Mouse (Mus musculus): ENCODE measurements around the gene Col16a1. TPM values are rescaled to one million over a fixed set of nuclear protein-coding genes. Genes with fewer than 3 reads are reported as not detected.

Col16a1 gene
- polyA plus RNA-seq, 1 experiment = 44.3 TPM

GRCm38 (mm10) chr4:130033496-130033895, 14.1 kb upstream of the Col16a1 start:
- Histone ChIP-seq H3K4me1 (ENCODE audit: control insufficient read depth, insufficient read depth, low read length) (peaks cover 11% of the 10 kb centered on the region), H3K27me3 (ENCODE audit: control insufficient read depth, insufficient read depth, low read length) (no peaks in the 10 kb centered on the region), H3K4me3 (replicated peaks; ENCODE audit: insufficient read depth, low read depth, low read length) (no peak overlapping the region), H3K27ac (ENCODE audit: insufficient read depth, low read length) (no peak overlapping the region)
- 80% methylated on average over 7 of the region's 7 CpGs for WGBS
- no peak for DNase-seq
- TF ChIP-seq POLR2A (IDR thresholded peaks at IDR 0.05; ENCODE audit: borderline replicate concordance, insufficient read depth, low read length) = no peak
- no peak for TF ChIP-seq CTCF (IDR thresholded peaks at IDR 0.05; ENCODE audit: borderline replicate concordance, insufficient read depth, low read depth, low read length)

GRCm38 (mm10) chr4:130036112-130036511, 11.5 kb upstream of the Col16a1 start:
- peaks cover 11% of the 10 kb centered on the region for H3K4me1 ChIP-seq (ENCODE audit: control insufficient read depth, insufficient read depth, low read length)
- no peak overlapping the region for H3K27ac ChIP-seq (ENCODE audit: insufficient read depth, low read length)
- no peaks in the 10 kb centered on the region for H3K27me3 ChIP-seq (ENCODE audit: control insufficient read depth, insufficient read depth, low read length)
- 4% methylated on average over 8 of the region's 8 CpGs for WGBS
- TF ChIP-seq CTCF (IDR thresholded peaks at IDR 0.05; ENCODE audit: borderline replicate concordance, insufficient read depth, low read depth, low read length) (peak; percentile 88), POLR2A (IDR thresholded peaks at IDR 0.05; ENCODE audit: borderline replicate concordance, insufficient read depth, low read length) (no peak)
- DNase-seq = peak; percentile 47 to 74
- no peak overlapping the region for H3K4me3 ChIP-seq (replicated peaks; ENCODE audit: insufficient read depth, low read depth, low read length)

GRCm38 (mm10) chr4:130036573-130037401, 10.9 kb upstream of the Col16a1 start:
- TF ChIP-seq CTCF (IDR thresholded peaks at IDR 0.05; ENCODE audit: borderline replicate concordance, insufficient read depth, low read depth, low read length) (no peak), POLR2A (IDR thresholded peaks at IDR 0.05; ENCODE audit: borderline replicate concordance, insufficient read depth, low read length) (no peak)
- WGBS = 15% methylated on average over 23 of the region's 23 CpGs
- DNase-seq = peak; percentile 60 to 74
- Histone ChIP-seq H3K27me3 (ENCODE audit: control insufficient read depth, insufficient read depth, low read length) (no peaks in the 10 kb centered on the region), H3K27ac (ENCODE audit: insufficient read depth, low read length) (no peak overlapping the region), H3K4me3 (replicated peaks; ENCODE audit: insufficient read depth, low read depth, low read length) (no peak overlapping the region), H3K4me1 (ENCODE audit: control insufficient read depth, insufficient read depth, low read length) (peaks cover 11% of the 10 kb centered on the region)

GRCm38 (mm10) chr4:130039351-130039750, 8.3 kb upstream of the Col16a1 start:
- 54% methylated on average over 5 of the region's 5 CpGs for WGBS
- Histone ChIP-seq H3K27ac (ENCODE audit: insufficient read depth, low read length) (no peak overlapping the region), H3K4me1 (ENCODE audit: control insufficient read depth, insufficient read depth, low read length) (peaks cover 14% of the 10 kb centered on the region), H3K27me3 (ENCODE audit: control insufficient read depth, insufficient read depth, low read length) (no peaks in the 10 kb centered on the region), H3K4me3 (replicated peaks; ENCODE audit: insufficient read depth, low read depth, low read length) (no peak overlapping the region)
- TF ChIP-seq CTCF (IDR thresholded peaks at IDR 0.05; ENCODE audit: borderline replicate concordance, insufficient read depth, low read depth, low read length) = no peak
- no peak for TF ChIP-seq POLR2A (IDR thresholded peaks at IDR 0.05; ENCODE audit: borderline replicate concordance, insufficient read depth, low read length)
- no peak for DNase-seq

GRCm38 (mm10) chr4:130041076-130041475, 6.6 kb upstream of the Col16a1 start:
- Histone ChIP-seq H3K4me1 (ENCODE audit: control insufficient read depth, insufficient read depth, low read length) (peaks cover 14% of the 10 kb centered on the region), H3K4me3 (replicated peaks; ENCODE audit: insufficient read depth, low read depth, low read length) (no peak overlapping the region), H3K27me3 (ENCODE audit: control insufficient read depth, insufficient read depth, low read length) (no peaks in the 10 kb centered on the region), H3K27ac (ENCODE audit: insufficient read depth, low read length) (no peak overlapping the region)
- no peak for DNase-seq
- TF ChIP-seq CTCF (IDR thresholded peaks at IDR 0.05; ENCODE audit: borderline replicate concordance, insufficient read depth, low read depth, low read length) (no peak), POLR2A (IDR thresholded peaks at IDR 0.05; ENCODE audit: borderline replicate concordance, insufficient read depth, low read length) (no peak)
- WGBS = 92% methylated on average over 11 of the region's 11 CpGs

GRCm38 (mm10) chr4:130044211-130044610, 3.4 kb upstream of the Col16a1 start:
- no peak overlapping the region for H3K4me3 ChIP-seq (replicated peaks; ENCODE audit: insufficient read depth, low read depth, low read length)
- 0 out of 2 replicates have a peak, but pooled peaks cover 8% of the 10 kb centered on the region for H3K4me1 ChIP-seq (ENCODE audit: control insufficient read depth, insufficient read depth, low read length)
- no peak overlapping the region for H3K27ac ChIP-seq (ENCODE audit: insufficient read depth, low read length)
- 40% methylated on average over 9 of the region's 9 CpGs for WGBS
- DNase-seq = peak in 1 of 2 experiments; percentile 42
- TF ChIP-seq CTCF (IDR thresholded peaks at IDR 0.05; ENCODE audit: borderline replicate concordance, insufficient read depth, low read depth, low read length) = no peak
- TF ChIP-seq POLR2A (IDR thresholded peaks at IDR 0.05; ENCODE audit: borderline replicate concordance, insufficient read depth, low read length) = no peak
- no peaks in the 10 kb centered on the region for H3K27me3 ChIP-seq (ENCODE audit: control insufficient read depth, insufficient read depth, low read length)

- TF ChIP-seq POLR2A (IDR thresholded peaks at IDR 0.05; ENCODE audit: borderline replicate concordance, insufficient read depth, low read length) = no peak
- TF ChIP-seq CTCF (IDR thresholded peaks at IDR 0.05; ENCODE audit: borderline replicate concordance, insufficient read depth, low read depth, low read length) = no peak
- no peak for DNase-seq
- H3K4me3 ChIP-seq (replicated peaks; ENCODE audit: insufficient read depth, low read depth, low read length) = no peak overlapping the region
- no peak overlapping the region for H3K27ac ChIP-seq (ENCODE audit: insufficient read depth, low read length)
- no peaks in the 10 kb centered on the region for H3K27me3 ChIP-seq (ENCODE audit: control insufficient read depth, insufficient read depth, low read length)
- WGBS = 80% methylated on average over 14 of the region's 14 CpGs
- 0 out of 2 replicates have a peak, but pooled peaks cover 10% of the 10 kb centered on the region for H3K4me1 ChIP-seq (ENCODE audit: control insufficient read depth, insufficient read depth, low read length)
Observed at GRCm38 (mm10) chr4:130045609-130046008, 2.0 kb upstream of the Col16a1 start.

- Histone ChIP-seq H3K4me1 (ENCODE audit: control insufficient read depth, insufficient read depth, low read length) (peaks cover 11% of the 10 kb centered on the region; the same call in 1 of the 2 replicates), H3K27ac (ENCODE audit: insufficient read depth, low read length) (no peak overlapping the region), H3K4me3 (replicated peaks; ENCODE audit: insufficient read depth, low read depth, low read length) (no peak overlapping the region), H3K27me3 (ENCODE audit: control insufficient read depth, insufficient read depth, low read length) (no peaks in the 10 kb centered on the region)
- no peak for DNase-seq
- no peak for TF ChIP-seq CTCF (IDR thresholded peaks at IDR 0.05; ENCODE audit: borderline replicate concordance, insufficient read depth, low read depth, low read length)
- TF ChIP-seq POLR2A (IDR thresholded peaks at IDR 0.05; ENCODE audit: borderline replicate concordance, insufficient read depth, low read length) = no peak
- 56% methylated on average over 4 of the region's 4 CpGs for WGBS
Observed at GRCm38 (mm10) chr4:130048203-130048479, 501 bp downstream of the Col16a1 start.

All from cerebellum, adult 2 months (tissue).